Mouse (Mus musculus): ENCODE data around the gene Cd22. TPM values are rescaled to one million over a fixed set of nuclear protein-coding genes. Genes with fewer than 3 reads are reported as not detected.

Cd22 gene
- total and polyA plus RNA-seq, 3 experiments: 42.3 to 180 (median 90.6) TPM

- in situ Hi-C loops (cut with MboI; ENCODE audit: low pct_ligation_motif_present, low pct_unique_long_range_greater_than_20kb, low sequenced_read_pairs) (no loop called here), dilution Hi-C loops (cut with MboI; ENCODE audit: extremely low pct_ligation_motif_present, extremely low pct_unique_long_range_greater_than_20kb, low sequenced_read_pairs) (no loop called here)
- no peak overlapping the region for H3K9ac ChIP-seq (ENCODE audit: insufficient read depth, low read depth)
- no peaks in the 10 kb centered on the region for H3K36me3 ChIP-seq (replicated peaks in 1 of 2; ENCODE audit: control insufficient read depth in 1 of 2, insufficient read depth in 1 of 2, low read length in 1 of 2)
- H3K4me2 ChIP-seq (ENCODE audit: insufficient read depth, low read depth, poor library complexity, severe bottlenecking): no peak overlapping the region
- H3K27ac ChIP-seq (ENCODE audit: insufficient read depth, low read depth): no peak overlapping the region
- H3K4me1 ChIP-seq (ENCODE audit: control insufficient read depth in 1 of 2, insufficient read depth in 2 of 2): peaks cover 8 to 16% of the 10 kb centered on the region in 2 experiments
- TF ChIP-seq MAFK (IDR thresholded peaks at IDR 0.05; ENCODE audit: insufficient replicate concordance, low read length): no peak
- peak; percentile 72 for TF ChIP-seq USF2 (conservative IDR thresholded peaks at IDR 0.05; ENCODE audit: low read depth, low read length)
- no peak for TF ChIP-seq JUN (IDR thresholded peaks at IDR 0.05; ENCODE audit: insufficient read depth, low read depth, low read length)
- TF ChIP-seq USF1 (IDR thresholded peaks at IDR 0.05; ENCODE audit: low read depth, low read length): peak; percentile 62; the same call in 1 of the 2 replicates
- no peak for TF ChIP-seq ZMIZ1 (IDR thresholded peaks at IDR 0.05; ENCODE audit: low read depth, low read length)
- no peak for TF ChIP-seq BHLHE40 (IDR thresholded peaks at IDR 0.05; ENCODE audit: low read depth, low read length)
- no peak for TF ChIP-seq ZNF384 (IDR thresholded peaks at IDR 0.05; ENCODE audit: low read depth, low read length)
- TF ChIP-seq NRF1 (IDR thresholded peaks at IDR 0.05; ENCODE audit: low read depth, low read length): peak; percentile 53
- TF ChIP-seq HCFC1 (IDR thresholded peaks at IDR 0.05; ENCODE audit: low read depth, low read length): peak; percentile 51
- no peaks in the 10 kb centered on the region for H3K27me3 ChIP-seq (replicated peaks)
- no peak for DNase-seq (ENCODE audit: extremely low read depth)
- no peaks in the 10 kb centered on the region for H3K79me2 ChIP-seq (replicated peaks; ENCODE audit: control insufficient read depth, extremely low read depth, insufficient read depth, poor library complexity, severe bottlenecking)
- no peaks in the 10 kb centered on the region for H3K9me3 ChIP-seq (replicated peaks; ENCODE audit: low read length)
- H3K4me3 ChIP-seq (replicated peaks in 1 of 3; ENCODE audit: low read depth in 2 of 3, low read length in 2 of 3, poor library complexity in 1 of 3): no peak overlapping the region
These were observed 28.7 kb downstream of the Cd22 start for GRCm38 (mm10) chr7:30851421-30851820.

GRCm38 (mm10) chr7:30847934-30848333 is 32.2 kb downstream of the Cd22 start:
- Histone ChIP-seq H3K27me3 (replicated peaks) (no peaks in the 10 kb centered on the region), H3K9ac (ENCODE audit: insufficient read depth, low read depth) (no peak overlapping the region), H3K27ac (ENCODE audit: insufficient read depth, low read depth) (no peak overlapping the region), H3K4me1 (ENCODE audit: control insufficient read depth in 1 of 2, insufficient read depth in 2 of 2) (peaks cover 10 to 33% of the 10 kb centered on the region in 2 experiments), H3K4me3 (replicated peaks in 1 of 3; ENCODE audit: low read depth in 2 of 3, low read length in 2 of 3, poor library complexity in 1 of 3) (no peak overlapping the region), H3K36me3 (replicated peaks in 1 of 2; ENCODE audit: control insufficient read depth in 1 of 2, insufficient read depth in 1 of 2, low read length in 1 of 2) (no peaks in the 10 kb centered on the region), H3K9me3 (replicated peaks; ENCODE audit: low read length) (no peaks in the 10 kb centered on the region), H3K4me2 (ENCODE audit: insufficient read depth, low read depth, poor library complexity, severe bottlenecking) (no peak overlapping the region), H3K79me2 (replicated peaks; ENCODE audit: control insufficient read depth, extremely low read depth, insufficient read depth, poor library complexity, severe bottlenecking) (no peaks in the 10 kb centered on the region)
- TF ChIP-seq TBP (conservative IDR thresholded peaks at IDR 0.05; ENCODE audit: low read depth, low read length): no peak
- DNase-seq (ENCODE audit: extremely low read depth): no peak
- in situ Hi-C loops (cut with MboI; ENCODE audit: low pct_ligation_motif_present, low pct_unique_long_range_greater_than_20kb, low sequenced_read_pairs): no loop called here
- dilution Hi-C loops (cut with MboI; ENCODE audit: extremely low pct_ligation_motif_present, extremely low pct_unique_long_range_greater_than_20kb, low sequenced_read_pairs): no loop called here

DNA sequence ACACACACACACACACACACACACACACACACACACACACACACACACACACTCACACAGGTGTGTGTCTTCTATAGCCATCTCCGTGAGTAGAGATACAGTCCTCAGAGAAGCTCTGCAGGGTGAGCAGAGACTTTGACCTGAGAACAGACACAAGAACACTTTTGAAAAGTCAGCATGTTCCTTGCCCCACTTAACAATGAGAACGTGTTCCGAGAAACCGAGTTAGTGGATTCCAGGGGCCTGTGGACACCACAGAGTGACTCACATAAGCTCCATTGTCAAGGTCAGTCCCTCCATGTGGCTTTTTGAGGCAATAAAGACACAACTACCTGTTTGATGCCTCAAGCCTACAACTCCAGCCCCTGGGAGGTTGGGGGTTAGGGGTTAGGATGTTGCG is 32.8 kb downstream of the Cd22 start:
- Histone ChIP-seq H3K4me1 (ENCODE audit: control insufficient read depth in 1 of 2, insufficient read depth in 2 of 2) (peaks cover 11 to 34% of the 10 kb centered on the region in 2 experiments), H3K4me3 (replicated peaks in 1 of 3; ENCODE audit: low read depth in 2 of 3, low read length in 2 of 3, poor library complexity in 1 of 3) (no peak overlapping the region), H3K27ac (ENCODE audit: insufficient read depth, low read depth) (no peak overlapping the region), H3K9ac (ENCODE audit: insufficient read depth, low read depth) (no peak overlapping the region), H3K79me2 (replicated peaks; ENCODE audit: control insufficient read depth, extremely low read depth, insufficient read depth, poor library complexity, severe bottlenecking) (no peaks in the 10 kb centered on the region), H3K4me2 (ENCODE audit: insufficient read depth, low read depth, poor library complexity, severe bottlenecking) (no peak overlapping the region), H3K9me3 (replicated peaks; ENCODE audit: low read length) (no peaks in the 10 kb centered on the region), H3K27me3 (replicated peaks) (no peaks in the 10 kb centered on the region), H3K36me3 (replicated peaks in 1 of 2; ENCODE audit: control insufficient read depth in 1 of 2, insufficient read depth in 1 of 2, low read length in 1 of 2) (no peaks in the 10 kb centered on the region)
- dilution Hi-C loops (cut with MboI; ENCODE audit: extremely low pct_ligation_motif_present, extremely low pct_unique_long_range_greater_than_20kb, low sequenced_read_pairs): no loop called here
- in situ Hi-C loops (cut with MboI; ENCODE audit: low pct_ligation_motif_present, low pct_unique_long_range_greater_than_20kb, low sequenced_read_pairs): no loop called here
- TF ChIP-seq CHD1 (IDR thresholded peaks at IDR 0.05; ENCODE audit: low read depth, low read length) (no peak), ZKSCAN1 (IDR thresholded peaks at IDR 0.05; ENCODE audit: borderline replicate concordance, low read depth, low read length) (no peak), MAZ (IDR thresholded peaks at IDR 0.05; ENCODE audit: low read depth, low read length) (no peak), HCFC1 (IDR thresholded peaks at IDR 0.05; ENCODE audit: low read depth, low read length) (no peak), KAT2A (IDR thresholded peaks at IDR 0.05; ENCODE audit: insufficient replicate concordance, low read length) (no peak), ETS1 (conservative IDR thresholded peaks at IDR 0.05; ENCODE audit: low read depth, low read length) (no peak), JUND (conservative IDR thresholded peaks at IDR 0.05; ENCODE audit: low read depth, low read length) (no peak), ZNF384 (IDR thresholded peaks at IDR 0.05; ENCODE audit: low read depth, low read length) (no peak)
- no peak for DNase-seq (ENCODE audit: extremely low read depth)

Measured in CH12.LX (cell line).